In genomic region chr5:65888102-65888501, GRCm38 (mm10) we compare ENCODE assay signal across 22 mouse cellular contexts. TPM values are rescaled to one million over a fixed set of nuclear protein-coding genes. Genes with fewer than 3 reads are reported as not detected.
"Had no signal": no experiment of that assay in that cellular context is flagged by ENCODE, and none has a peak within 500 bp of the region (broad histone marks: within the 10 kb centered on the region; RNA-seq: fewer than 3 reads in every experiment).

No protein-coding gene starts in this region.

- H3K27me3 ChIP-seq: liver, embryonic 15.5 days; megakaryocyte, embryonic 14.5 days; midbrain, embryonic 15.5 days; neural tube, embryonic 13.5 days had no signal

- ATAC-seq: midbrain, embryonic 15.5 days had no signal

- H3K4me1 ChIP-seq: midbrain, embryonic 15.5 days; neural tube, embryonic 13.5 days had no signal

- DNase-seq: kidney, adult 18-20 months; kidney, postnatal 10 days; kidney, postnatal 4 days; lung, embryonic 14.5 days; lung, postnatal 10 days; lung, postnatal 4 days; retina, postnatal 1 day; right cerebral cortex, postnatal 4 days; spleen, adult 18-20 months; thymus, adult 18-20 months; thymus, postnatal 25 days had no signal

- H3K9ac ChIP-seq: liver, embryonic 15.5 days; lung, embryonic 14.5 days; midbrain, embryonic 15.5 days; neural tube, embryonic 13.5 days had no signal

- H3K36me3 ChIP-seq: limb, embryonic 10.5 days; liver, embryonic 15.5 days; midbrain, embryonic 15.5 days; neural tube, embryonic 13.5 days had no signal

- H3K4me3 ChIP-seq: left cerebral cortex, adult 2 months; limb, embryonic 10.5 days; liver, embryonic 15.5 days; megakaryocyte, embryonic 14.5 days; midbrain, embryonic 15.5 days; neural tube, embryonic 13.5 days had no signal

- H3K4me2 ChIP-seq: liver, embryonic 11.5 days; liver, embryonic 15.5 days; lung, embryonic 14.5 days; midbrain, embryonic 11.5 days; midbrain, embryonic 15.5 days; neural tube, embryonic 13.5 days had no signal

- H3K27ac ChIP-seq: left cerebral cortex, adult 2 months; limb, embryonic 10.5 days; liver, embryonic 15.5 days; midbrain, embryonic 15.5 days; neural tube, embryonic 13.5 days had no signal

- H3K9me3 ChIP-seq: limb, embryonic 10.5 days; liver, embryonic 15.5 days; megakaryocyte, embryonic 14.5 days; midbrain, embryonic 15.5 days; neural tube, embryonic 13.5 days had no signal

RNA-seq across cellular contexts. Expression of gene Chrna9, which starts 46.6 kb away (rescaled TPM):
- total RNA-seq: layer of hippocampus, postnatal 25 days; left cerebral cortex, adult 2 months; left cerebral cortex, postnatal 14 days; monocyte, adult 5-6 weeks had no signal
- polyA plus RNA-seq: liver, embryonic 11.5 days; liver, embryonic 15.5 days; lung, embryonic 14.5 days; midbrain, embryonic 11.5 days; midbrain, embryonic 15.5 days; neural tube, embryonic 13.5 days had no signal
